Mouse (Mus musculus) kidney, adult 11 months (tissue): ENCODE measurements at regions not wholly inside any gene's neighbourhood (a gene's known extent, or its start where the extent isn't known, plus 50 kb on each side); places are given as distances from the start of the nearest gene placed in this dataset.

Experiments
- DNase-seq: peaks from one replicate; pipeline ENCODE4 v3.0.0; 2022

GRCm38 (mm10) chr13:31339901-31340300, 216.0 kb upstream of the Foxq1 start:
- DNase-seq: peak; percentile 77

- peak; percentile 20 for DNase-seq
These were observed 215.5 kb upstream of the Foxq1 start for GRCm38 (mm10) chr13:31340363-31340948.

- peak; percentile 47 for DNase-seq
These were observed 214.4 kb upstream of the Foxq1 start for GRCm38 (mm10) chr13:31341282-31342100.

- DNase-seq: no peak
These were observed 209.7 kb upstream of the Foxq1 start for GRCm38 (mm10) chr13:31346205-31346604.

- no peak for DNase-seq
These were observed 208.9 kb upstream of the Foxq1 start for GRCm38 (mm10) chr13:31347000-31347399.

GRCm38 (mm10) chr13:31349671-31350070, 206.3 kb upstream of the Foxq1 start:
- DNase-seq: no peak

GRCm38 (mm10) chr13:31351481-31351880, 204.5 kb upstream of the Foxq1 start:
- DNase-seq: no peak

- peak; percentile 30 for DNase-seq
These were observed 203.1 kb upstream of the Foxq1 start for GRCm38 (mm10) chr13:31352825-31353224.

- no peak for DNase-seq
These were observed 196.6 kb upstream of the Foxq1 start for GRCm38 (mm10) chr13:31359353-31359752.

- DNase-seq: no peak
These were observed 193.5 kb upstream of the Foxq1 start for GRCm38 (mm10) chr13:31362386-31362785.

- DNase-seq: no peak
These were observed 191.6 kb upstream of the Foxq1 start for GRCm38 (mm10) chr13:31364369-31364768.

- DNase-seq: peak; percentile 73
These were observed 188.7 kb upstream of the Foxq1 start for GRCm38 (mm10) chr13:31367226-31367625.

- DNase-seq: peak; percentile 84
These were observed 186.8 kb upstream of the Foxq1 start for GRCm38 (mm10) chr13:31369182-31369581.

GRCm38 (mm10) chr13:31370873-31371272, 185.1 kb upstream of the Foxq1 start:
- DNase-seq: no peak

GRCm38 (mm10) chr13:31374006-31374405, 181.9 kb upstream of the Foxq1 start:
- no peak for DNase-seq

- DNase-seq: no peak
These were observed 162.3 kb upstream of the Foxq1 start for GRCm38 (mm10) chr13:31393421-31394215.

GRCm38 (mm10) chr13:31396216-31396910, 159.6 kb upstream of the Foxq1 start:
- DNase-seq: no peak

GRCm38 (mm10) chr13:31397246-31397645, 158.7 kb upstream of the Foxq1 start:
- no peak for DNase-seq

GRCm38 (mm10) chr13:31400401-31400800, 155.5 kb upstream of the Foxq1 start:
- DNase-seq: peak; percentile 41

- no peak for DNase-seq
These were observed 150.6 kb upstream of the Foxq1 start for GRCm38 (mm10) chr13:31405312-31405711.

- no peak for DNase-seq
These were observed 147.4 kb upstream of the Foxq1 start for GRCm38 (mm10) chr13:31408439-31409122.

- no peak for DNase-seq
These were observed 146.8 kb upstream of the Foxq1 start for GRCm38 (mm10) chr13:31409123-31409513.
